In the genomic region with DNA sequence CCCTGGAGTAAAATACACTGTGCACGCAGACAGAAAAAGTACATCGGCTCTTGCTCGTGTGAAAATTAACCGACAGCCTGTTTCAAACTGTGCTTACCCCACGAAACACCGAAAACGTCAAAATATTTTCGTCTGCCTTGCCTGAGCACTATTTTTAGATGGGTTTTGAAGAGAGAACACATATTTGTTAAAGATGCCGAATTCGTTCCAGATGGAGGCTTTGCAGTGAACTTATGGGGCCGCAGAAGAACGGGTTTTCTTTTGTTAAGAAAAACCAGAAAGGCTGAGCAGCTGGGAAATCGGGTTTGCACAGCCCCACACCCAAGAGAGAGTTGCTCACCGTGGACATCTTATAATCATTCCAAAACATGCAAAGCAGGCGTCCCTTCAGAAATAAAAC, we compare ENCODE assay signal across 8 mouse cellular contexts.
DNase-seq lines count a peak whose midpoint lies in the region; ATAC-seq lines count a peak whose summit lies in the region.

No protein-coding gene starts in this region.

- no peak overlapping the region for H3K4me3 ChIP-seq in intestine, embryonic 16.5 days (ENCODE audit: low read length)
- no peak overlapping the region for H3K4me3 ChIP-seq in stomach, embryonic 16.5 days (replicated peaks; ENCODE audit: low read length)
- H3K4me3 ChIP-seq in midbrain, embryonic 13.5 days (replicated peaks): no peak overlapping the region

- H3K9ac ChIP-seq in intestine, embryonic 16.5 days (ENCODE audit: low read depth, low read length): no peak overlapping the region
- peak overlapping the region; percentile 19; the same call in 1 of the 2 replicates for H3K9ac ChIP-seq in stomach, embryonic 16.5 days (ENCODE audit: low read length)
- no peak overlapping the region for H3K9ac ChIP-seq in midbrain, embryonic 13.5 days (replicated peaks)

- peak; percentile 59; the same call in 1 of the 2 replicates for ATAC-seq in frontal cortex, adult (ENCODE audit: low TSS enrichment)
- no peak for ATAC-seq in intestine, embryonic 16.5 days
- peak; percentile 31; the same call in 1 of the 2 replicates for ATAC-seq in stomach, embryonic 16.5 days (ENCODE audit: insufficient read depth, low FRiP score)
- ATAC-seq in midbrain, embryonic 13.5 days: no peak

- peaks cover 14% of the 10 kb centered on the region for H3K4me1 ChIP-seq in intestine, embryonic 16.5 days (ENCODE audit: control insufficient read depth, insufficient read depth, low read length)
- H3K4me1 ChIP-seq in stomach, embryonic 16.5 days (ENCODE audit: control insufficient read depth, insufficient read depth, low read length): peaks cover 16% of the 10 kb centered on the region
- no peaks in the 10 kb centered on the region for H3K4me1 ChIP-seq in midbrain, embryonic 13.5 days (replicated peaks)

- H3K27me3 ChIP-seq in intestine, embryonic 16.5 days (replicated peaks; ENCODE audit: control insufficient read depth, insufficient read depth, low read length): no peaks in the 10 kb centered on the region
- no peaks in the 10 kb centered on the region for H3K27me3 ChIP-seq in stomach, embryonic 16.5 days (ENCODE audit: control insufficient read depth, insufficient read depth, low read length)
- no peaks in the 10 kb centered on the region for H3K27me3 ChIP-seq in midbrain, embryonic 13.5 days

- H3K9me3 ChIP-seq in intestine, embryonic 16.5 days (ENCODE audit: control insufficient read depth, low read length): no peaks in the 10 kb centered on the region
- H3K9me3 ChIP-seq in stomach, embryonic 16.5 days (replicated peaks; ENCODE audit: control insufficient read depth, low read length): no peaks in the 10 kb centered on the region
- no peaks in the 10 kb centered on the region for H3K9me3 ChIP-seq in midbrain, embryonic 13.5 days

- H3K27ac ChIP-seq in intestine, embryonic 16.5 days (ENCODE audit: low read length): peak overlapping the region; percentile 47
- peak overlapping the region; percentile 89 for H3K27ac ChIP-seq in stomach, embryonic 16.5 days (ENCODE audit: low read length)
- no peak overlapping the region for H3K27ac ChIP-seq in midbrain, embryonic 13.5 days

- DNase-seq in frontal cortex, postnatal 25 days (ENCODE audit: low spot score in 2 of 2): no peak
- DNase-seq in right cerebral cortex, adult 18-20 months: peak; percentile 15
- no peak for DNase-seq in right cerebral cortex, postnatal 14 days
- no peak for DNase-seq in urinary bladder, adult 18-20 months (ENCODE audit: low spot score in 2 of 2)

- no peaks in the 10 kb centered on the region for H3K36me3 ChIP-seq in intestine, embryonic 16.5 days (ENCODE audit: control insufficient read depth, insufficient read depth, low read length)
- no peaks in the 10 kb centered on the region for H3K36me3 ChIP-seq in stomach, embryonic 16.5 days (ENCODE audit: control insufficient read depth, insufficient read depth, low read length)
- H3K36me3 ChIP-seq in midbrain, embryonic 13.5 days: no peaks in the 10 kb centered on the region

- 48% methylated on average over 15 of the region's 15 CpGs for WGBS in intestine, embryonic 16.5 days
- WGBS in stomach, embryonic 16.5 days: 38% methylated on average over 15 of the region's 15 CpGs
- WGBS in midbrain, embryonic 13.5 days: 83% methylated on average over 15 of the region's 15 CpGs

- no peak overlapping the region; the same call in none of the 2 replicates for H3K4me2 ChIP-seq in intestine, embryonic 16.5 days (ENCODE audit: low read depth, low read length)
- peak overlapping the region; percentile 20 for H3K4me2 ChIP-seq in stomach, embryonic 16.5 days (ENCODE audit: low read depth, low read length)
- no peak overlapping the region for H3K4me2 ChIP-seq in midbrain, embryonic 13.5 days (replicated peaks)

Comparison
In these comparisons a context has a peak if more than half of its experiments do, and no peak if none do; other contexts are left out.
1. ATAC-seq: peak in frontal cortex, adult (single experiment) and stomach, embryonic 16.5 days (single experiment); none in intestine, embryonic 16.5 days (single experiment) and midbrain, embryonic 13.5 days (single experiment).